Mouse (Mus musculus): ENCODE measurements around the gene Ypel2. TPM values are rescaled to one million over a fixed set of nuclear protein-coding genes. Genes with fewer than 3 reads are reported as not detected.
A peak's percentile ranks its signal among the peaks of the same experiment; 100 is the strongest.

The Ypel2 gene
- polyA plus RNA-seq, 1 experiment, result 5.1 TPM

- 63% methylated on average over 6 of the region's 6 CpGs for WGBS
- DNase-seq (ENCODE audit: low read depth, low spot score), result no peak
Observed at GRCm38 (mm10) chr11:86939503-86939902, 54.0 kb downstream of the Ypel2 start.

GRCm38 (mm10) chr11:86938551-86938950 lies 55.0 kb downstream of the Ypel2 start:
- DNase-seq (ENCODE audit: low read depth, low spot score), result no peak
- WGBS, result 85% methylated on average over 3 of the region's 3 CpGs

DNA sequence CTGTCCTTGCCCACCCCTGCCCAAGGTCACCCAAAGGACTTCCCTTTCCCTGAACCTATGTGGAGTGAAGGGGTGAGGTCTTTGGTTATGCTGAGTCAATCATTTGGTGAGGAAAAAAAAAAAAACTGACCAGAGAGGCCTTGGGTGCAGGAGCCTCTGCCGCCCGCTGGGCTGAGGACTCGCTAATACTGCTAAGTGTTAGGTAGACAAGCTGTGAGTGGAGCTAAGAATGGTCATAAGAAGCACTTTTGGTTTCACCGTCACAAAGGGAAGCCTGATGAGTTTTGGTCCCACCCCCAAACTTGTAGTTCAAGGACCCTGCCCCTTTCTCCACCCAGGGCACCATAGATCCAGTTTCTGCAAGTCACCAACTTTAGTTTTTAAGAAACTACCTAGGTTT lies 55.4 kb downstream of the Ypel2 start:
- no peak for DNase-seq (ENCODE audit: low read depth, low spot score)
- 98% methylated on average over 4 of the region's 4 CpGs for WGBS

- WGBS, result 64% methylated on average over 9 of the region's 9 CpGs
- no peak for DNase-seq (ENCODE audit: low read depth, low spot score)
Observed at GRCm38 (mm10) chr11:86936938-86937337, 56.6 kb downstream of the Ypel2 start.

DNA sequence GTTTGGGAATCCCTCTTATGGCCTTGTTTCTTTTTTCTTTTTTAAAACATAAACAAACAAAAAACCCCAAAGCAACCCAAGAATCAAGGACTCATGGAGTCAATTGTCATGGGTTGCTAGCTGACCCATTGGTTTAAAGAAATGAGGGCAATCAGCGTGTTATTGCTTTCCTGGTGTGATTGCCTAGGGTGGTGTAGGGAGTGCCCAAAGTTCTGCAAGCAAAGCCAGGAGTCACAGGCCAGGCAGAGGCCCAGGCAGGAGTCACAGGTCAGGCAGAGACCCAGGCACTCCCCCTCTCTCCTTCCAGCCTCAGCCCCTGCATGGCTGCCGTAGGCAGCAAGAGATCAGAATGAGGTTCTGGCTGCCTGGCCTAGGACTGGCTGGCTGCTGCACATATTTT lies 58.6 kb downstream of the Ypel2 start:
- WGBS, result 25% methylated on average over 2 of the region's 2 CpGs

DNA sequence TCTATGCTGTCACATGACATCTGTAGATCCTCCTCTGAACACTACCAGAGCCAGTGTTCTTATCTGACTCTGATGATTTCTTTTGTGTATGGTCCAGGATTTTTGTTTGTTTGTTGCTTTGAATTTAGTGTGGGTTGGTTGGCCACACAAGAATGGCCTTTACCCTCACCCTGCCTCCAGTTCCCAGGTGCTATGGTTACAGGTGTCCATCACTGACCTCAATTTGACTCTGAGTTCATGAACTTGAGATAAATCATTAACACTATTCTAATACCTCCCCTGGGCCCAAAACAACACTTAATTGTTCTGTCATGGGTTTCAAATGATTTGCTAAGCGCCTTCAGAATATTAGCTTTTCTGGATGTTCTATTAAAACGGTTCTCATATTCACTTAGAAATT lies 61.3 kb downstream of the Ypel2 start:
- DNase-seq (ENCODE audit: low read depth, low spot score), result no peak
- 97% methylated on average over 2 of the region's 2 CpGs for WGBS

More for the DNA sequence above, 58.6 kb downstream of the Ypel2 start:
- peak; percentile 52 for DNase-seq (ENCODE audit: low read depth, low spot score)

GRCm38 (mm10) chr11:86930636-86931180 lies 62.8 kb downstream of the Ypel2 start:
- no peak for DNase-seq (ENCODE audit: low read depth, low spot score)
- 75% methylated on average over 10 of the region's 10 CpGs for WGBS

- no peak for DNase-seq (ENCODE audit: low read depth, low spot score)
Observed at GRCm38 (mm10) chr11:86929985-86930384, 63.5 kb downstream of the Ypel2 start.

GRCm38 (mm10) chr11:86929531-86929930 lies 64.0 kb downstream of the Ypel2 start:
- no peak for DNase-seq (ENCODE audit: low read depth, low spot score)
- 79% methylated on average over 4 of the region's 4 CpGs for WGBS

GRCm38 (mm10) chr11:86925085-86925638 lies 68.3 kb downstream of the Ypel2 start:
- WGBS, result 80% methylated on average over 9 of the region's 9 CpGs
- DNase-seq (ENCODE audit: low read depth, low spot score), result no peak

DNA sequence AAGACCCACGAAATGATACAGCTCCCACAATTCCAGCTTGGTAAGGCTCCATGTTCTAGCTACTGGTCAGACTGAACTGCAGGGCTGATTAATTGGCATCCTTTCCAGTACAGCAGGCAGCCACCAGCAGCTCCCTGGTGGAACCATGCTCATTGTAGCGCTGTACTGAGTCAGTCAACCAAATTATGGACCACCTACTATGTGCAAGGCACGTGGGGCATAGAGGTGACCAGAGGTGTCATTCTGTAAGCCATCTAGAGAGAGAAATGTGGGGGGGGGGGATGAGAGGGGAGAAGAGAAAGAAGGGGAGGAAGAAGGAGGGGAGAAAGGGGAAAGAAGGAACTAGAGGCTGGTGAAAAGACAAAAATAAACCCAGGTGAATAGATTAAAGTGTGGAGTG lies 68.9 kb downstream of the Ypel2 start:
- no peak for DNase-seq (ENCODE audit: low read depth, low spot score)
- WGBS, result 81% methylated on average over 3 of the region's 3 CpGs

GRCm38 (mm10) chr11:86923654-86924053 lies 69.9 kb downstream of the Ypel2 start:
- DNase-seq (ENCODE audit: low read depth, low spot score), result no peak
- WGBS, result 41% methylated on average over 2 of the region's 2 CpGs

GRCm38 (mm10) chr11:86922029-86922428 lies 71.5 kb downstream of the Ypel2 start:
- no peak for DNase-seq (ENCODE audit: low read depth, low spot score)
- 88% methylated on average over 2 of the region's 2 CpGs for WGBS

DNA sequence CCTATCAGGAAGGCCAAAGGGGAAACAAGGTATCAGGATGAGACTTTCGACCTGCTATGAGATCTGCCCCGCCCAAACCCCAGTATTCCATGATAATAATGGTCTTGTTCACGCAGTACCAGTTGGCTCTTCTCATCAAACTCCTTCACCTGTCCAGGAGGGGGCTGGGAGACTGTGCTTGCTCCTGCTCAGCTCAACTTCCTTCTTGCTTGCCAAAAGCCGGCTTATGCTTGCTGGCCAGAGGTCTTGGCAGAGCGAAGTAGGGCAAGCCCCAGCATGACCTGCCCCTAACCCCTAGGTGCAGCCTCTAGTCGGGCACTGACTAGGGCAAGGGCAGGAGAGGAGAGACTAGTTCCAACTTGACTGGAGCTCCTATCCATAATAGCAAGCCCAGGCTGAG lies 72.2 kb downstream of the Ypel2 start:
- 52% methylated on average over 6 of the region's 6 CpGs for WGBS
- no peak for DNase-seq (ENCODE audit: low read depth, low spot score)

- no peak for DNase-seq (ENCODE audit: low read depth, low spot score)
- WGBS, result 75% methylated on average over 20 of the region's 20 CpGs
Observed at GRCm38 (mm10) chr11:86920111-86921080, 73.1 kb downstream of the Ypel2 start.

DNA sequence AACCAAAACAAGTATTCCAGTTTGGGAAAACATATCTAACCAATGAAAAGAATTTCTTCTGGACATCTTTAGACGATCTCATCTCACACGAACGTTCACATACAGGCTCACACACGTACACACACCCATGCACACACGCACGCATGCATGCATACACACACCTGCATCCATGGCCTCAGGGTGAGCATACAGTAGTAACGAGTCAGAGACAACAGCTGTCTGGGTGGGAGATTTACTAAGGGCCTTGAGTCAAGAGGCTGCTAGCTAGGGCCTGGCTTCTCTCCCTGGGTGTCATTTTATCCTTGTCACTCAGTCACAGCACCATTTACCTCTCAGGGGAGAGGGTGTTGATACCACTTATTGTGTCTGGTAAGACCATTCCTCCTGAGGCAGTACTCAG lies 74.0 kb downstream of the Ypel2 start:
- 91% methylated on average over 7 of the region's 7 CpGs for WGBS
- no peak for DNase-seq (ENCODE audit: low read depth, low spot score)

DNA sequence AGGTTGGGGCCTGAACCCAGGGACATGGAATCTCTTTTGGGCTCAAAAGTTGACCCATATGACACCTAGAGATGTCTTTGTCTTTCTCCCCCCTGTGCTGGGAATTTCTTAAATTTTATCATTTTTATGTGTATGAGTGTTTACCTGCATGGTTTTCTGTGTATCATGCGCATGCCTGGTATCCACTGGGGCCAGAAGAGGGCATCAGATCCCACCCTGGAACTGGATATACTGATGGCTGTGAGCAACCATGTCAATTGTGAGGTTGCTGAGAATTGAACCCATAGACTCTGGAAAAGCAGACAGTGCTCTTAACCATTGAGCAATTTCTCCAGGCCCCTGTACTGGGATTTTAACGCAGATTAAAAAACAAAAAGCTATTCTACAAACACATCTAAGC lies 76.0 kb downstream of the Ypel2 start:
- 97% methylated on average over 2 of the region's 2 CpGs for WGBS
- no peak for DNase-seq (ENCODE audit: low read depth, low spot score)

DNA sequence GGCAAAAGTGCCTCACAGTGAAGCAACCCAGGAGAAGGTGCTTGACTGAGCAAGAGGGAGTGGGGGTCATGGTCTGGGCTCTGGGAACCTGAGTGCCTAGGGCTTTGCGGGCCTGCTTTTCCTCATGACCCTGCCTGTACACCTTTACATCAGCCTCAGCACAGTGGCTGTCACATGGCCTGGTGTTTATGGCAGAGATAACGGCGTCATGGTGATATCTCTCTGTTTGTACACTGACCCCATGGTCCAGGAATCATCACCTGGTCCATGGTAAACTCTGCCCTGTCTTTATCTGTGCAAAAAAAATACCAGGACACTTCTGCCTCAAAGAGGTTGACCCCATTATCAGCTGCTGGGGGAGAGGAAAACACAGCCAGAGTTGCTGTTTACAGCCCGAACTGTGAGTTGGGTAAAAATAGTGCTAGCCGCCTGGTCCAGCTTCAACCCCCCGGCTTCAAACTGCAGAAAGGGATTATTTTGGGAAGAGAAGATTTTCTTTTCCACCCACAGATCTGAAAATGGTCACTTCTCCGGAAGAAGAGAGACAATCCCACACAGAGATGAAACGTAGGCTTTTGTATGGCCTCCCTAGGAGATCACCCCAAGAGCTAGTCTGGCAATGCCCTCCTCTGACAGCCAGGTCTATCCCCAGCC lies 76.8 kb downstream of the Ypel2 start:
- WGBS, result 69% methylated on average over 8 of the region's 8 CpGs

DNA sequence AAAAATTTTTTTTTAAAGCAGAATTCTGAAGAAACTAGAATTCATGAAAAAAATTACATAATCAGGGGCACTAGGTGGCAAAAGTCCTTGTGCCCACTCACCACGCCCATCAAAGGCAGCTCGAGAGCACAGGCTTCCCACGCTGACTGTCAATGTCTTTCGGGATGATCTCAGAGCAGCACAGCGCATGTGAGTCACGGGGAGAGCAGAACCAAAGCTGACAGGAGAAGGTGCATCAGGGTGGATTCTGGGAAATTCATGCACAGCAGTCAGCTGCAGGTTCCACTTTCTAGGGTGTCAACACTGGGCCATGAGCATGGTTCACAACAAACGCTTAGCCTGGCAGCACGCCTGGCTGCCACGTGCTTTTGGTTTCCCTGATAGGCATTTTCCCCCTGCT lies 79.2 kb downstream of the Ypel2 start:
- 82% methylated on average over 9 of the region's 9 CpGs for WGBS
- DNase-seq (ENCODE audit: low read depth, low spot score), result no peak

More for the DNA sequence above, 76.8 kb downstream of the Ypel2 start:
- DNase-seq (ENCODE audit: low read depth, low spot score), result no peak

DNA sequence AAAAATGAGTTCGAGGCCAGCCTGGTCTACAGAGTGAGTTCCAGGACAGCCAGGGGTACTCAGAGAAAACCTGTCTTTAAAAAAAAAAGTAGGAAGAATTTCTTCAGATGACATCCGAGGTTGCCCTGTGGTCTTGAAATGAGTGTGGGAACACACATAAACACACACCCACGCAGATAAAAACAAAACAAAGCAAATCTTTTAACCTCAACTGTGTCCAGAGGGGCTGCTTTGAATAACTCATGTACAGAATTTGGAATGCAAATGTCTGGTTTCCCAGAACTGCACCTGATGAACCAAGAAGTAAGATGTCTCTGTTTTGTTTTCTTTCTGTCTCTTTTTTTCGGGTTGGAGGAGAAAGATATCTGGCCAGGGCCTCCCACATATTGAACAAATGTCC lies 83.3 kb downstream of the Ypel2 start:
- WGBS, result 78% methylated on average over 4 of the region's 4 CpGs
- DNase-seq (ENCODE audit: low read depth, low spot score), result no peak
